Mouse (Mus musculus) liver (tissue): Measurements from ENCODE around the gene Tesk1.
"Not testable (repeated sequence)": the region's sequence is repeated elsewhere in the genome, so short reads cannot be mapped to it uniquely, and the experiment has no call there.

Experiments
- DNase-seq: peaks from one replicate; pipeline ENCODE4 v3.0.0-alpha.2; 2020; ENCODE audit warnings: mixed read lengths

Gene Tesk1

GRCm38 (mm10) chr4:43456470-43456869 lies 14.7 kb downstream of the Tesk1 start:
- no peak for DNase-seq

- no peak for DNase-seq
Observed at GRCm38 (mm10) chr4:43457124-43457523, 15.4 kb downstream of the Tesk1 start.

GRCm38 (mm10) chr4:43463102-43463501 lies 21.4 kb downstream of the Tesk1 start:
- no peak for DNase-seq

- DNase-seq = no peak
Observed at GRCm38 (mm10) chr4:43465935-43466334, 24.2 kb downstream of the Tesk1 start.

DNA sequence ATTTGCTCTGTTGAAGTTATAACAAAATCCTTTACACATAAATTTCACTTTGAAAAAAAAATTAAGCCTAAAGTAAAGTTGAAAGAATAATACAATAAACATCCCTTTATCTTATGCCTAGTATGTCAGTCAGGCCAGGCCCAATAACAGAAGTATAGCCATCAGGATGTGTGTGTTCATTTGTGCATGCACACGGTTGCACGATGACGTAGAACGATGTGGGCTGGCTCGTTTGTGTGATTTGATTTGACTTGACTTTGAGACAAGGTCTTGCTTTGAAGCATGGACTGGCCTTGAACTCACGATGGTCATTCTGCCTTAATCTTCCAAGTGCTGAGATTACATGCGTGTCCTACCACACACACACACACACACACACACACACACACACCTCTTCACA lies 25.1 kb downstream of the Tesk1 start:
- no peak for DNase-seq

DNA sequence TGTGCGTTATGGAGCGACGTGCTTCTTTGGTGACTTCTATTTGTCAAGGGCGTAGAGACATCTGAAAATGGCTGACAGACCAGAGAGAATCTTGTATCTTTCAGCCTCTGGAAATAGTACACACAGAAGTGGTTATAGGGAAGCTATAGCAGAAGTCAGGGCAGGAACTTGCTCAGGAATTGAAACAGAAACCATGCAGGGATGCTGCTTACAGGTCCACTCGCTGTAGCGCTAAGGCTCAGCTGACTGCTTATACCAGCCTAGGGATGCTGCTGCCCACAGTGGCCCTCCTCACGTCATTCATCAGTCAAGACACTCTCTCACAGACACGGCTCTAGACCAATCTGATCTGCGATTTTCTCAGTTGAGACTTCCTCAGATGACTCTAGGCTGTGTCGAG lies 28.6 kb downstream of the Tesk1 start:
- DNase-seq = no peak

DNA sequence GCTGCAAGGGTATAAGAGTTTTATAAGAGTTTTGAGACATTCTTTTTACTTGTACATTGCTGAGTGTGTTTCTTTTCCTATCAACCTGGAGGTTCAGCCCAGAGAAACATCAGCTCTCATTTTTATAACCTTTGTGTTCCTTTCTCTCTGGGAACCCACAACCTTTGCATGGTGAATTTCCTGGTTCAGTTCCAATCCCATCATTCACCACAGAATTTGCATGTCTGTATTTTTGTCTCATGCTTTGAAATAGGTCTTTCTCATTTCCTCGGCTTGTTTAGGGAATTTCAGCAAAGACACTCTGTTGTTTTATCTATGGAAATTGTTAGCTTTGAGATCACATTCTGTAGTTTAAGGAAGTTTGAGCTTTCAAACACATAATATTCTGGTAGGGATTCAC lies 31.9 kb downstream of the Tesk1 start:
- no peak for DNase-seq

DNA sequence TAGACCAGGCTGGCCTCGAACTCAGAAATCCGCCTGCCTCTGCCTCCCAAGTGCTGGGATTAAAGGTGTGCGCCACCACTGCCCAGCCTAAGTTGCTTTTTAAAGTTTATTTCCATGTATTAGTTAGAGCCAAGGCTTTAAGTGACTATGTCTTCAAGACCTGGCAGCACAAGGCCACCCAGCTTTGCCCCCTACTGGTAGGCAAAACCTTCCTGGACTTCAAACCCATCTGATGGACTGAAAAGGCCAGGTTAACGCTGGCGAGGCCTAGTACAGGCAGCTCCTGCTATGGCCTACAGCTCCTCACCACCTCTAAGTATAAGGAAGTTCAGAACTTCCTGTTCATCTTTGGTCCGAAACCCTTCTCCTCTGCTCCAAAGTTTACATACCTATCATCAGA lies 34.9 kb downstream of the Tesk1 start:
- DNase-seq = no peak

- peak; percentile 88 for DNase-seq
Observed at GRCm38 (mm10) chr4:43477857-43478533, 36.3 kb downstream of the Tesk1 start.

DNA sequence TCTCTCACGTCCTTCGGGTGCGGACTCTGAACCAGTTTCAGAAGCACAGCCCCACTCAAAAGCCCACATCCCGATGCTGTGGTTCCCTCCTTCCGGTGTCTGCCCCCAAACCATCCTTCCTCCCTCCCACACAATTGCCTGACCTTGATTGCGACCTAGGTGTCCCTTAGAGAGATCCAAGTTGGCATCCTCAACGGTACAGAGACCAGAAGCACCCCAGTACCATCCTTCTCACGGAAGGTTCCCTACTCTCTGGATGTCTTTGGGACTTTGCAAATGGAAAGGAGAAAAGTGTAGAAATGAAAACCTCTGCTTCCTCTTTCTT lies 36.8 kb downstream of the Tesk1 start:
- DNase-seq = no peak

GRCm38 (mm10) chr4:43478906-43479832 lies 37.4 kb downstream of the Tesk1 start:
- peak; percentile 76 for DNase-seq

- DNase-seq = no peak
Observed at GRCm38 (mm10) chr4:43480985-43481384, 39.2 kb downstream of the Tesk1 start.

DNA sequence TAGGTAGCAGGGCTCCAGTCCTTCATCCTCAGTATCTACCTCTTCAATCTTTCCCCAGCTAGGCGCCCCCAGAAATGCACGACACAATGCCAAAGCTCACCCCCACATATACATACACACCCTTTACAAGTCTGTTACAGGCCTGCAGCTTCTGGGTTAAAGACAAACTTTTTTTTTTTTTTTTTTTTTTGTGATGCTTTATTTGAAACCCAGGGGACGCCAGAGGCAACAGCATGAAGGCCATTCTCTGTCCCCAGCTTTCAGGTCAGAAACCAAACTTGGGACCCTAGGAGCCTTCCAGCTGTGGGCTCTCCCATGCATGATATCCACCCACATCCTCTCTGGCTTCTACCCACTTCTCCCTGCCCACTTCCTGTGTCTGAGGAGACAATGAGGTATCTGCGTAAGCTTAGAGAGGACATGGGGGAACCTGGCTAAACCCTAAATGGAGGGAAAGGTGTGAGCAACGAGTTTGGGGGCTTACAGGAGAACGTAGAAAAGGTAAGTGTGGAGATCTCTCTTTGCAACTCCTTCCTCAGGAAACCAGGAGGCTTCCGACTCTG lies 40.2 kb downstream of the Tesk1 start:
- DNase-seq = no peak

DNA sequence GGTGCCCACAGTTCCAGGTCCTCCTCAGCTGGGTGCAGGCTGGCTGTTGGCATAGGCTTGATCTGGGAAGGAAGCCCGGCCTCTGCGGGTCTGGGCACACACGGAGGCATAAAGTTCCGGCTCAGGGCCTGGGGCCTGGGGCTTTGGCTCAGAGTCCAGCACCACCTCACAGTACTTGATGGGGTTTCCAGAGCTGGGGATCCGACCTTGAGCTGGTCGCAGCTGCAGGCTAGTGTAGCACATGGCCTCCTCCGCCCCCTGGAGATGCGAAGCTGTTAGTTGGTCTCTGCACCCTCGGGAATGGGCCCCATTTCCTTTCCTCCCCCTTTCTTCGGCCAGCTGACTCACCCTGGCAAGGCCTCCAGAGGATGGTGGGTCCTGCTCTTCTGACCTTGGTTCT lies 40.9 kb downstream of the Tesk1 start:
- DNase-seq = no peak

- no peak for DNase-seq
Observed at GRCm38 (mm10) chr4:43483535-43484091, 41.9 kb downstream of the Tesk1 start, which contains the start of gene Sit1. Gene Sit1 (minus strand): TSS chr4:43483734.

GRCm38 (mm10) chr4:43485666-43486065 lies 43.9 kb downstream of the Tesk1 start:
- not testable (repeated sequence) for DNase-seq

GRCm38 (mm10) chr4:43489611-43490010 lies 47.9 kb downstream of the Tesk1 start:
- no peak for DNase-seq

- DNase-seq = peak; percentile 32
Observed at GRCm38 (mm10) chr4:43490801-43491200, 49.1 kb downstream of the Tesk1 start.

- DNase-seq = no peak
Observed at GRCm38 (mm10) chr4:43492101-43492820, 50.5 kb downstream of the Tesk1 start.

GRCm38 (mm10) chr4:43492821-43493185 lies 51.1 kb downstream of the Tesk1 start, which contains the start of gene Ccdc107:
Gene Ccdc107 (plus strand): TSS chr4:43492900.
- peak; percentile 95 for DNase-seq

- DNase-seq = peak; percentile 98
Observed at GRCm38 (mm10) chr4:43493186-43493845, 51.6 kb downstream of the Tesk1 start.

DNA sequence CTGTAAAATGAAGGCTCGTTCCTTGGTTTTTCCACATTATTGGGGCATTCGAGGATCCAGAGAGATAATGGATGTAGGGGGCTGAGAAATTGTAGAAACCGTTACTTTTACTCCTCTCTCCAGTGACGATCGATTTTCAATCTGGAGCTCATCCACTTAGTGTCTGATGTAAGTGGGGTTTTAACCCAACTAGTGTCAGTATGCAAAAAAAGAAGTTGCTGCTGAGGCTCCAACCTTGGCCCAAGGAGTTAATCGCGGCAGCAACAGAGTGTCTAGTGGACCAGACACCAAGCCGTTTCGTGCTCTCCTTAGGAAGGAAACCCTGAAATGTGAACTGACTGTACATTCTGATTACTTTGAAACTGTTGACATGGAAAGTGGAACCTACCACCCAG lies 52.1 kb downstream of the Tesk1 start:
- no peak for DNase-seq
